Mouse (Mus musculus): Measurements from ENCODE around the gene Unkl. TPM values are rescaled to one million over a fixed set of nuclear protein-coding genes. Genes with fewer than 3 reads are reported as not detected.
"Not testable (repeated sequence)": the region's sequence is repeated elsewhere in the genome, so short reads cannot be mapped to it uniquely, and the experiment has no call there.

The Unkl gene
- total RNA-seq, 2 experiments from 2014 or later, result 29.3 to 41.9 TPM

- no peak for ATAC-seq (replicated peaks; ENCODE audit: low FRiP score, poor library complexity, severe bottlenecking)
These were observed 30.8 kb downstream of the Unkl start for GRCm38 (mm10) chr17:25218967-25219366.

GRCm38 (mm10) chr17:25219492-25220295 is 31.5 kb downstream of the Unkl start:
- ATAC-seq (replicated peaks; ENCODE audit: low FRiP score, poor library complexity, severe bottlenecking), result no peak

GRCm38 (mm10) chr17:25220746-25221145 is 32.5 kb downstream of the Unkl start:
- ATAC-seq (replicated peaks; ENCODE audit: low FRiP score, poor library complexity, severe bottlenecking), result no peak

GRCm38 (mm10) chr17:25221821-25222503 is 33.8 kb downstream of the Unkl start:
- ATAC-seq (replicated peaks; ENCODE audit: low FRiP score, poor library complexity, severe bottlenecking), result peak; percentile 41

GRCm38 (mm10) chr17:25222504-25222940 is 34.3 kb downstream of the Unkl start:
- ATAC-seq (replicated peaks; ENCODE audit: low FRiP score, poor library complexity, severe bottlenecking), result peak; percentile 59

DNA sequence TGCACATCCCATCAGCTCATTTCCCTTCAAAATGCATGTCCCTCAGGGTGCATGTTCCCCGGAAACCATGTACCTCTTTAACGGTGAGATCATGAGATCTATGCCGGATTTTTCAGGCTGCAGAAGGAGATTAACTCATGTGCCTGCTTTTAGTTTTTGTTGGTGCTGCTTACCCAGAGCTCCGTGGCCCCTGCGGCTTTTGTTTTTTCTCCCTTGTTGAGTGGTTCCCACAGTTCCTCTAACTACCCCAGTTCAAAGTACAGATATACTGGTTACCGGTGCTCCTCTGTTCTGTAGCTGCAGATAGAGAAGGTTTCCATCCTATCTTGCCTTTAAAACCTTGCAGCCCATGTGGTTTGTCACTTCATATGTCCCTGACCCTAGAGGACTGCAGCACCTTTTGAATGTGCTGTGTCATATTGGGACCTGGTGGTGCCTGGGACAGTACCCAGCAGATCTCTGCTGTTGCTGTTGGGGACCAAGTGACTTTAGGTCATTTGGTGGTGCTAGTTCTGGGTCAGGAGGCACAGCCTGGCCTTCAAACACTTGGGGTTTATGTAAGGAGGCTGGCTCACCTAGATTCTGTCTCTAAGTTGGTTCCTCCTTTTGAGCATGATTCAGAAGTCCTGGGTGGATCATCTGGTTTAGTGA is 34.9 kb downstream of the Unkl start:
- ATAC-seq (replicated peaks; ENCODE audit: low FRiP score, poor library complexity, severe bottlenecking), result peak; percentile 58

- ATAC-seq (replicated peaks; ENCODE audit: low FRiP score, poor library complexity, severe bottlenecking), result no peak
These were observed 36.5 kb downstream of the Unkl start for GRCm38 (mm10) chr17:25224586-25225222.

DNA sequence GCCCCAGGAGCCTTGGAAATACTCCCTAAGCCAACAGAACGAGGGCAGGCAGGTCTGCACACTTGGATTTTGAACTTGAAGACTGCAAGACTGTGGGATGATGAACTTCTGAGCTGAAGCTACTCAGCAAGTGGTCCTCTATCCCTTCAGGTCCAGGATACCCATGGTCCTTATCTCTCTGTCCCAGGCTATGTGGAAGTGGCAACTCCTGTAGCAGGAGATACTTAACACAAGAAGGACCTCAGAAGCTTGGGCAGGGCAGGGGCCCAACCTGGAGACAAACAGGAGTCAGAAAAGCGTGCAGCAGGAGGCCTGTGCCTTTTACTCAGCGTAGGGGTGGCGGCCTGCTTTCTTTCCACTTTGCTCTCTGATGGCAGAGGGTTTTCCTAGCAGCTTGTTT is 37.5 kb downstream of the Unkl start:
- peak; percentile 67 for ATAC-seq (replicated peaks; ENCODE audit: low FRiP score, poor library complexity, severe bottlenecking)

DNA sequence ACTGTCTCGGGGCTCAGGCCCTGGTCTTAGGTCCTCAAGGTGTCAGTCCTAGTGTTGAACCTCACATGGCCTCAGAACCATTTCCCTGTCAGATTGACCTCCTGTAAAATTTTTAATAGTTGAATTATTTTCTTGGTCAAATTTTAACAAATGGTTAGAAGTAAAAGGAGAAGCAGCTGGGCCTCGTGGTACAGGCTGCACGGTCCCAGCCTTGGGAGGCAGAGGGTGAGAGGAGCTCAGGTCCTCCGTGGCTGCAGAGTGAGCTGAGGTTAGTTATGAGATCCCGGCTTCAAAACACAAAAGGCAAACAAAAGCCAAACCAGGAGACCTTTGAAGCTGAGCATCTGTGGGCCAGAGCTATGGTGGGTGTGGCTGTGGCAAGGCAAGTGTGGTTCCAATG is 39.8 kb downstream of the Unkl start:
- ATAC-seq (replicated peaks; ENCODE audit: low FRiP score, poor library complexity, severe bottlenecking), result no peak

DNA sequence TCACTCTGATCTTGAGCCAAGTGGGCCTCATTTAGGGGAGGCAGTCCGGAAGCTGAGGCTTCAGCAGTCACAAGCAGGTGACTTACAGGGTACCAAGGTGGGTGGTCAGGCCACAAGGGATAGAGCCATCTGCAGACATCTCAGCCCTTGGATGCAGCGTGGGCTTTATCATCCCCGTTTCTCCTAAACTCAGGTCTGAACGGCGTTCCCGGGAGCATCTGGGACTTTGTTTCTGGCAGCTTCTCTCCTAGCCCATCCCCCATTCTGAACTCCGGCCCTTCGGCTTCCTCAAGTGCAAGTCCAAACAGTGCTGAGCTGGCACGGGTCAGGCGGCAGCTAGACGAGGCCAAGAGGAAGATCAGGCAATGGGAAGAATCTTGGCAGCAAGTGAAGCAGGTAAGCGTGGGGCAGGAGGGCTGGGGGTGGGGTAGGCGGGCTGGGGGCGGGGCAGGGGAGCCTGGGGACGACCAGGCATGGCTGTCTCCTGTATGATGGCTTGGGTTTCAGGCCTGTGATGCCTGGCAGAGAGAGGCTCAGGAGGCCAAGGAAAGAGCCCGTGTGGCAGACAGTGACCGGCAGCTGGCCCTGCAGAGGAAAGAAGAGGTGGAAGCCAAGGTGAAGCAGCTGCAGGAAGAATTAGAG is 41.9 kb downstream of the Unkl start:
- ATAC-seq (replicated peaks; ENCODE audit: low FRiP score, poor library complexity, severe bottlenecking), result not testable (repeated sequence)

DNA sequence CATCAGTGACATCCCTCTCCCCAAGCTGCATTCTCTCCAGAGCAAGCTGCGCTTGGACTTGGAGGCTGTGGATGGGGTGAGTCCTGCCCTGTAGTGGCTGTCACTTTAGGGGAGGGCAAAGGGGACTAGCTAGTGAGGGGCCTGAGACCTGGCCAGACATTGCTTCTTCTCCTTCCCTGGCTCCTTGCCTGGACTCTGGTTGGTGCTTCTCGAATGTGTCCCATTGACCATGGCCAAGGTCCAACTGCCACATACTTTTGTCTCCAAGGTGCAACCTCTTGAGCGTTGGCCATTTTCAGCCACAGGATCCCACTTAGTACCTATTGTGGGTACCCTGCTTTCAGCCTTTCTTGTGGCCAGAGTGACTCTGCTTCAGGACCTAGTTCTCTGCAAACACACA is 42.5 kb downstream of the Unkl start:
- ATAC-seq (replicated peaks; ENCODE audit: low FRiP score, poor library complexity, severe bottlenecking), result no peak

DNA sequence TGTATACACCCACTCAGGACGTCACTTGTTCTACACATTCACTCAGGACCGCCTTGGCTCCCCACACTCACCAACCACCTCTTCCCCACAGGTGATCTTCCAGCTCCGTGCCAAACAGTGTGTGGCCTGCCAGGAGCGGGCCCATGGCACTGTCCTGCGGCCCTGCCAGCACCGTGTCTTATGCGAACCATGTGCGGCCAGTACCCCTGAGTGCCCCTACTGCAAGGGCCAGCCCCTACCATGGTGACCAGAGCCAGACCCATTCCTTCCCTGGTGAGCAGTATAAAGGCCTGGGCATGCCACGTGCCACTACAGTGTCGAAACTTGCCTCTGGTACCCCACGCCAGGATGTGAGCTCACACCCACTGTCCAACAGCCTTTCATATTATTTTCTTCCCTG is 43.4 kb downstream of the Unkl start:
- not testable (repeated sequence) for ATAC-seq (replicated peaks; ENCODE audit: low FRiP score, poor library complexity, severe bottlenecking)

DNA sequence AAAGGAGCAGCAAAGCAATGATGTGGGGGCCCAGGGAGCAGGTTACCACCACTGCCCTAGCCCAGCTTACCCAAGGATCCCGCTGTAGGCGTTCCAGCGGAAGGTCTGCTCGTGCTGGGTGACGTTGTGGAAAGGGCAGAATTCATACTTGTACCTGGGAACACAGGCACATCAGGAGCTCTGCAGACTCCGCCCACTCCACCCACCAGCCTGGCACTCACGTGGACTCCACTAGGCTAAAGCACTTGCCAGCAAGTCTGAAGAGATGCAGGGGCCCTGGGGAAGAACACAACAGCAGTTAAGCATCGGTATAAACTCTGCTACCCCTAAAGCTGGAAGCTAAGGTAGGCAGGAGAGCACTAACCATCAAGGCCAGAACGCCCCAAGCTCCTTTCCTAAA is 47.4 kb downstream of the Unkl start:
- no peak for ATAC-seq (replicated peaks; ENCODE audit: low FRiP score, poor library complexity, severe bottlenecking)

DNA sequence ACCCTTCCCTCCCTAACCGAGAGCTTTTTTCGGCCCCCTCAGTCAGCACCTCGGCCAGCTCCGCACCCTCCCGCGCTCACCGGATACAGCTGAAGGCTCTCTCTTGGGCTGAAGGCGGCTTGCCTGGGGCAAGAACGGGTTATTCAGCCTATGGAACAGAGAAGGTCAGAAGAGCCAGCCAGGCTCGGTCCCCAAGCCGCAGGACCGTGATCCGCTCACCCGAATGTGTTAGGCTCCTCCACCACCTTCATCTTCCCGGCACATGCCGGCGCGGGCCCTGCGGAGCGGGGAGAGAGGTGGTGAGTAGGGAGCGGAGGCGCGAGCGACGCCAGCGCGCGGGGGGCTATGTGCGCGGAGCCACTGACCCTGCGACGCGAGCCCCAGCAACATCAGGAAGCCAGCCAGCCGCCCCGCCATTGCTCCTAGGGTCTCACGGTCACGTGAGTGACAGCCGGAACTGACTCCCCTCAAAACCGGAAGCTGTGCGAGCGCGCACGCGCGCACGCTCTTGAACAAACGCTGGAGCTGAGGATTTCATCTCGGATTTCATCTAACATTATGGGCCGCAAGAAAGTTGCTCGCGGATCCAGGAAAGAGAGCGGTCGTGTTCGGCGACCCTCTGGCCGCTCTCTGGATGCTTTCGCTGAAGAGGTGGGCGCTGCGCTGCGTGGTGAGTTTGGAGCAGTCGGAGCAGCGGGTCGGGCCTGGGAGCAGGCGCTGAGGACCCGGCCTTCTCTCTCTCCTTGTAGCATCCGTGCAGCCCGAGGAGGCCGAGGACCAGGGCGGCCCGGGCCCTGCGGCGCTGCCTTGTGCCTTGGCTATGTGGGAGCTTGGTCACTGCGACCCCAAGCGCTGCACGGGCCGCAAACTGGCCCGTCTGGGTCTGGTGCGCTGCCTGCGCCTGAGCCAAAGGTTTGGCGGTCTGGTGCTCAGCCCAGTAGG is 51.8 kb downstream of the Unkl start, which contains the start of the genes Gnptg and Tsr3:
Gnptg (minus strand) TSS at position 430 of the 942 bp plus-strand sequence.
Tsr3 (plus strand) TSS at position 476 of the 942 bp plus-strand sequence.
- peak; percentile 55 for ATAC-seq (replicated peaks; ENCODE audit: low FRiP score, poor library complexity, severe bottlenecking)

DNA sequence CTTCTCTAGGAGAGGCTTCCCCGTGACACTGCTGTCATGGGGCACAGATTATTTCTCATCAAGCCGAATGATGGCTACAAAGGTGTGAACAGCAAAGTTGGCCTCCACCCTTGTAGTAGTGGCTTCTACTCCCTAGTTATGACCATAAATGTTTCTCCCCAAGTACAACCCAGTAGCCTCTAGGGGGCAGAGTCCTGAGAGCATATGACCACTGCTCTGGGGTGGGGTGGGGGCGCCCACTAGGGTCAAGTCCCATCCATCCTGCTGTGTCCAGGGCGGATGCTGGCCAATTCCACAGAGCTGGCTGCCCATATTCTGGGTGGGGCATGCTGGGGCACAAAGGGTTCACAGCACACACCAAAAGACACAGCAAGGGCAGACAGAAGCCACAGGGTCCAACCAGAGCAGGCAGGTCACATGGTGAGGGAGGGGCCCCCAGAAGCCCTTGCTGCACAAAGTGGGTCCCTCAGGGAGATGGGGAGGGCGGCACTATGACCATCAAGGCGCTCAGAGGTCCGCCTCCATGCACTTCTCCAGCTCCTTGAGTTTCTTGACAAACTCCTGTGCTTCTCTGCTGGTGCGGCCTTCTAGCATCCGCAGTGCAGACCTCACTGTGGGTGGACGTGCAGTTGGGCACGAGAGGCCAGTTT is 55.1 kb downstream of the Unkl start:
- no peak for ATAC-seq (replicated peaks; ENCODE audit: low FRiP score, poor library complexity, severe bottlenecking)

- ATAC-seq (replicated peaks; ENCODE audit: low FRiP score, poor library complexity, severe bottlenecking), result no peak
These were observed 56.0 kb downstream of the Unkl start for GRCm38 (mm10) chr17:25244239-25244638.

- no peak for ATAC-seq (replicated peaks; ENCODE audit: low FRiP score, poor library complexity, severe bottlenecking)
These were observed 60.0 kb downstream of the Unkl start for GRCm38 (mm10) chr17:25248033-25248750.

All from erythroid progenitor cell, adult 5-6 weeks (primary cell).